Mouse (Mus musculus) liver, embryonic 14.5 days (tissue): ENCODE data around the gene Mtmr10.

Experiments
- CTCF ChIP-seq: IDR thresholded peaks from 2 replicates; pipeline ENCODE4 v1.5.1; 2016; ENCODE audit warnings: antibody characterized with exemption, low read depth, control low read depth
- EP300 ChIP-seq: IDR thresholded peaks from 2 replicates; pipeline ENCODE4 v1.6.1; 2016; ENCODE audit warnings: antibody characterized with exemption, low read depth

DNA sequence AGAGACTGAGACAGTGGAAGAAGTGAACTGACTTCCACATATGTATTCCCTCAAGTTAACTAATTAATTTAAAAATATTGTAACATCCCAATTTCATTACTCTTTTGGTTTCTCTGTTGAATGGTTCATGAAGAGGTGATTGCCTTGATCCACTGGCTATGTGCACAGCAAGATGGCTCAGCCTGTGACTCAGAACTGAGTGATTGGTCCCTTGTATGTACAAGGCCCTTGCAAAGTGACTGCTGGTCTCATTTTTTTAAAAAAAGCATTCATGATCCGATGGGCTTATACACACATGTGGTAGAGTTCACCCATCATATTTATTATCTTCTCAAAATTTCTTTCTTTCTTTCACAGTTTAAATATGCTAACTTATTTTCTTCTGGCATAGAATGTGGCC is 8.9 kb upstream of the Mtmr10 start:
- no peak for TF ChIP-seq CTCF
- TF ChIP-seq EP300: no peak
